ENCODE assay signal across 13 mouse cellular contexts in genomic region chr5:114664750-114665149, GRCm38 (mm10). TPM values are rescaled to one million over a fixed set of nuclear protein-coding genes. Genes with fewer than 3 reads are reported as not detected.
A peak's percentile ranks its signal among the peaks of the same experiment; 100 is the strongest.
DNase-seq lines count a peak whose midpoint lies in the region; ATAC-seq and TF ChIP-seq lines count a peak whose summit lies in the region.
"Had no signal": no experiment of that assay in that cellular context is flagged by ENCODE, and none has a peak within 500 bp of the region (broad histone marks: within the 10 kb centered on the region; RNA-seq: fewer than 3 reads in every experiment).

No protein-coding gene starts in this region.

- no peaks in the 10 kb centered on the region for H3K36me3 ChIP-seq in embryonic facial prominence, embryonic 11.5 days (replicated peaks; ENCODE audit: control insufficient read depth, insufficient read depth, low read depth, low read length)
- no peaks in the 10 kb centered on the region for H3K36me3 ChIP-seq in myocyte (ENCODE audit: control insufficient read depth, insufficient read depth)
- H3K36me3 ChIP-seq: liver, embryonic 13.5 days; midbrain, embryonic 13.5 days had no signal

- TF ChIP-seq POLR2A in myocyte (IDR thresholded peaks at IDR 0.05; ENCODE audit: insufficient read length, low read depth): no peak

- H3K27ac ChIP-seq in embryonic facial prominence, embryonic 11.5 days (replicated peaks; ENCODE audit: low read depth, low read length): no peak overlapping the region
- H3K27ac ChIP-seq: hindbrain, embryonic 14.5 days; liver, embryonic 13.5 days; midbrain, embryonic 13.5 days had no signal

- peaks cover 2% of the 10 kb centered on the region; the same call in 1 of the 2 replicates for H3K4me1 ChIP-seq in embryonic facial prominence, embryonic 11.5 days (ENCODE audit: control insufficient read depth, insufficient read depth, low read length)

- no peaks in the 10 kb centered on the region for H3K27me3 ChIP-seq in embryonic facial prominence, embryonic 11.5 days (ENCODE audit: control insufficient read depth, insufficient read depth, low read length)
- H3K27me3 ChIP-seq in myocyte (ENCODE audit: control insufficient read depth, insufficient read depth, insufficient read length): no peaks in the 10 kb centered on the region

- 54% methylated on average over 7 of the region's 7 CpGs for WGBS in embryonic facial prominence, embryonic 11.5 days

- intact Hi-C loops in gastrocnemius, postnatal 14 days (cut with DNase I; ENCODE audit: low total_unique reads): no loop called here

- no peak overlapping the region for H3K4me2 ChIP-seq in embryonic facial prominence, embryonic 11.5 days (ENCODE audit: low read depth, low read length)
- H3K4me2 ChIP-seq in myocyte (ENCODE audit: low read depth): no peak overlapping the region
- H3K4me2 ChIP-seq: hindbrain, embryonic 14.5 days; liver, embryonic 13.5 days; midbrain, embryonic 13.5 days had no signal

- H3ac ChIP-seq in myocyte (ENCODE audit: control insufficient read depth, insufficient read length): no peak overlapping the region

- no peaks in the 10 kb centered on the region for H3K9me3 ChIP-seq in embryonic facial prominence, embryonic 11.5 days (replicated peaks; ENCODE audit: control insufficient read depth, low read length)
- H3K9me3 ChIP-seq: liver, embryonic 13.5 days; midbrain, embryonic 13.5 days had no signal

- H3K4me3 ChIP-seq in embryonic facial prominence, embryonic 11.5 days (ENCODE audit: low read depth, low read length): no peak overlapping the region
- no peak overlapping the region for H3K4me3 ChIP-seq in myocyte
- H3K4me3 ChIP-seq: liver, embryonic 13.5 days; midbrain, embryonic 13.5 days had no signal

- DNase-seq in gastrocnemius, postnatal 14 days: peak; percentile 31
- no peak for DNase-seq in gastrocnemius, adult 8-10 months (ENCODE audit: low spot score in 2 of 2)
- no peak for DNase-seq in embryonic facial prominence, embryonic 11.5 days (ENCODE audit: low spot score)
- DNase-seq in kidney, postnatal 14 days: peak; percentile 61
- no peak for DNase-seq in ovary, postnatal 10 days (ENCODE audit: low spot score)
- no peak for DNase-seq in c-Kit-positive CD71-positive TER-119-positive erythroid progenitor cells, embryonic 14.5 days (ENCODE audit: low spot score)
- DNase-seq in spleen, adult 18-20 months: no peak
- DNase-seq: cerebellum, adult 11 months; gastrocnemius, postnatal 25 days; liver, embryonic 13.5 days had no signal

- H3K79me2 ChIP-seq in myocyte (ENCODE audit: control insufficient read depth, insufficient read depth): no peaks in the 10 kb centered on the region

- no peak overlapping the region for H3K9ac ChIP-seq in embryonic facial prominence, embryonic 11.5 days (replicated peaks; ENCODE audit: low read length)
- H3K9ac ChIP-seq: hindbrain, embryonic 14.5 days; liver, embryonic 13.5 days; midbrain, embryonic 13.5 days had no signal

- ATAC-seq in embryonic facial prominence, embryonic 11.5 days (replicated peaks; ENCODE audit: insufficient number of reproducible peaks, low FRiP score, low TSS enrichment, low read depth): 0 out of 2 replicates have a peak, but pooled peaks have one; percentile 46
- ATAC-seq: midbrain, embryonic 13.5 days had no signal

TF ChIP-seq in myocyte, 11 proteins besides CTCF, POLR2A, EP300 and RAD21:
- TF ChIP-seq MYOG (IDR thresholded peaks at IDR 0.05; ENCODE audit: control insufficient read depth in 1 of 3, insufficient read depth in 1 of 3, insufficient read length in 2 of 3, low read depth in 2 of 3): peak in 2 of 3 experiments; percentile 25 to 83
- TF ChIP-seq SRF (IDR thresholded peaks at IDR 0.05; ENCODE audit: control insufficient read depth, insufficient read length, low read depth): no peak
- peak in 1 of 3 experiments; percentile 81 for TF ChIP-seq MYOD1 (IDR thresholded peaks at IDR 0.05; ENCODE audit: control insufficient read depth in 1 of 3, insufficient read length in 2 of 3, low read depth in 2 of 3)

RNA-seq across cellular contexts. Expression of gene Trpv4, which starts 6.5 kb away (rescaled TPM):
- total RNA-seq in gastrocnemius, postnatal 14 days (2021): 1 to 10 TPM; 1.6 to 1.8 TPM
- 1 to 10 TPM; 1.3 to 1.7 (median 1.3) TPM for total RNA-seq in gastrocnemius, adult 8-10 months (2022)
- polyA plus RNA-seq in embryonic facial prominence, embryonic 11.5 days (2014; fragmentation: Nextera tagmentation; extraction: Ambion mirVana): 0.85 and 1.1 TPM in 2 replicates
- 0.12 TPM for polyA plus RNA-seq in myocyte (2012; fragmentation: generic; extraction: Trizol)

RNA-seq across cellular contexts. Expression of gene Gltp, which starts 26.0 kb away (rescaled TPM):
- total RNA-seq in gastrocnemius, postnatal 14 days (2021): 10 to 100 TPM; 10.8 to 13.5 TPM
- 1 to 10 TPM; 4.9 to 8.5 (median 6.7) TPM for total RNA-seq in gastrocnemius, adult 8-10 months (2022)
- polyA plus RNA-seq in embryonic facial prominence, embryonic 11.5 days (2014; fragmentation: Nextera tagmentation; extraction: Ambion mirVana): 57.3 and 59.3 TPM in 2 replicates
- polyA plus RNA-seq in myocyte (2012; fragmentation: generic; extraction: Trizol): 45.2 TPM

RNA-seq across cellular contexts. Expression of gene Tchp, which starts 42.8 kb away (rescaled TPM):
- total RNA-seq in gastrocnemius, postnatal 14 days (2021): 1 to 10 TPM; 3.4 to 3.5 TPM
- total RNA-seq in gastrocnemius, adult 8-10 months (2022): 1 to 10 TPM; 3.1 to 3.9 (median 3.4) TPM
- 11.1 and 12.0 TPM in 2 replicates for polyA plus RNA-seq in embryonic facial prominence, embryonic 11.5 days (2014; fragmentation: Nextera tagmentation; extraction: Ambion mirVana)
- polyA plus RNA-seq in myocyte (2012; fragmentation: generic; extraction: Trizol): 9.3 TPM

Comparison
In these comparisons a context has a peak if more than half of its experiments do, and no peak if none do; other contexts are left out.
1. DNase-seq: peak in gastrocnemius, postnatal 14 days (single experiment) and kidney, postnatal 14 days (single experiment); none in gastrocnemius, adult 8-10 months (0 of 2), embryonic facial prominence, embryonic 11.5 days (single experiment), ovary, postnatal 10 days (single experiment), c-Kit-positive CD71-positive TER-119-positive erythroid progenitor cells, embryonic 14.5 days (single experiment) and spleen, adult 18-20 months (0 of 2).